Comparison of ENCODE assay signal across 21 mouse cellular contexts in genomic region chr8:47046340-47046739, GRCm38 (mm10). TPM values are rescaled to one million over a fixed set of nuclear protein-coding genes. Genes with fewer than 3 reads are reported as not detected.
DNase-seq lines count a peak whose midpoint lies in the region; ATAC-seq and TF ChIP-seq lines count a peak whose summit lies in the region.
"Had no signal": no experiment of that assay in that cellular context is flagged by ENCODE, and none has a peak within 500 bp of the region (broad histone marks: within the 10 kb centered on the region; RNA-seq: fewer than 3 reads in every experiment).

No protein-coding gene starts in this region.

- TF ChIP-seq EP300 in lung, postnatal 0 days (IDR thresholded peaks at IDR 0.05), result peak; percentile 49; the same call in 1 of the 2 replicates

- 57% methylated on average over 4 of the region's 4 CpGs for WGBS in lung, postnatal 0 days

- no peak for TF ChIP-seq CTCF in lung, postnatal 0 days (IDR thresholded peaks at IDR 0.05)

- ATAC-seq in lung, postnatal 0 days, result no peak; the same call in 1 of the 2 replicates
- ATAC-seq: forebrain, embryonic 13.5 days; forebrain, embryonic 15.5 days; forebrain, postnatal 0 days had no signal

- no peaks in the 10 kb centered on the region for H3K9me3 ChIP-seq in lung, postnatal 0 days (ENCODE audit: low read length)
- H3K9me3 ChIP-seq: embryonic facial prominence, embryonic 12.5 days; forebrain, embryonic 13.5 days; forebrain, embryonic 15.5 days had no signal

- no peak overlapping the region for H3K4me2 ChIP-seq in lung, postnatal 0 days (replicated peaks; ENCODE audit: low read depth, low read length)
- H3K4me2 ChIP-seq: embryonic facial prominence, embryonic 12.5 days; forebrain, embryonic 13.5 days; forebrain, embryonic 15.5 days had no signal

- no peaks in the 10 kb centered on the region for H3K4me1 ChIP-seq in lung, postnatal 0 days (ENCODE audit: insufficient read depth, low read depth, low read length)
- H3K4me1 ChIP-seq: embryonic facial prominence, embryonic 10.5 days; embryonic facial prominence, embryonic 12.5 days; forebrain, embryonic 13.5 days; forebrain, embryonic 15.5 days had no signal

- peak; percentile 8 for DNase-seq in lung, postnatal 0 days (ENCODE audit: low spot score)
- no peak for DNase-seq in lung, adult 18-20 months
- DNase-seq in B cell, adult 2 months, result peak; percentile 42 to 45
- DNase-seq in splenic B cell, adult 2 months (ENCODE audit: low read depth, low spot score), result peak; percentile 72
- no peak for DNase-seq in lung, postnatal 36 days
- no peak for DNase-seq in adrenal gland, adult 8-10 months
- DNase-seq: adrenal gland, adult 2 months; adrenal gland, postnatal 14 days; adrenal gland, postnatal 36 days; cerebellum, adult 11-12 months; cerebellum, adult 2 months; cerebellum, adult 9-10 months; cerebellum, postnatal 10 days; cerebellum, postnatal 25 days; forebrain, postnatal 0 days had no signal

- H3K36me3 ChIP-seq in lung, postnatal 0 days (ENCODE audit: insufficient read depth, low read length), result no peaks in the 10 kb centered on the region
- no peaks in the 10 kb centered on the region for H3K36me3 ChIP-seq in splenic B cell, adult 2 months (ENCODE audit: control insufficient read depth, insufficient read depth, low read length, poor library complexity, severe bottlenecking)
- H3K36me3 ChIP-seq: embryonic facial prominence, embryonic 10.5 days; embryonic facial prominence, embryonic 12.5 days; forebrain, embryonic 15.5 days had no signal

- no peak overlapping the region for H3K9ac ChIP-seq in lung, postnatal 0 days (replicated peaks; ENCODE audit: low read depth)
- H3K9ac ChIP-seq: embryonic facial prominence, embryonic 12.5 days; forebrain, embryonic 13.5 days; forebrain, embryonic 15.5 days; forebrain, postnatal 0 days had no signal

- H3K27me3 ChIP-seq in lung, postnatal 0 days (replicated peaks; ENCODE audit: insufficient read depth, low read length), result no peaks in the 10 kb centered on the region
- H3K27me3 ChIP-seq in splenic B cell, adult 2 months (ENCODE audit: control insufficient read depth, insufficient read depth, low read length, poor library complexity, severe bottlenecking), result no peaks in the 10 kb centered on the region
- H3K27me3 ChIP-seq: embryonic facial prominence, embryonic 12.5 days; forebrain, embryonic 13.5 days; forebrain, embryonic 15.5 days had no signal

- no peak overlapping the region for H3K27ac ChIP-seq in lung, postnatal 0 days (ENCODE audit: low read length)
- H3K27ac ChIP-seq: embryonic facial prominence, embryonic 10.5 days; embryonic facial prominence, embryonic 12.5 days; forebrain, embryonic 13.5 days; forebrain, embryonic 15.5 days had no signal

- H3K4me3 ChIP-seq in lung, postnatal 0 days (ENCODE audit: low read depth, low read length), result no peak overlapping the region
- H3K4me3 ChIP-seq: embryonic facial prominence, embryonic 10.5 days; embryonic facial prominence, embryonic 12.5 days; forebrain, embryonic 13.5 days; forebrain, embryonic 15.5 days had no signal

RNA-seq across cellular contexts. Expression of gene Enpp6, which starts 59.7 kb away (rescaled TPM):
- 0.49 and 0.86 TPM in 2 replicates for polyA plus RNA-seq in lung, postnatal 0 days (2015; fragmentation: Nextera tagmentation; extraction: Ambion mirVana)
- total RNA-seq in adrenal gland, adult 8-10 months (2022), result 1 to 10 TPM in 3 of 4 experiments, under 1 TPM in 1; 0.91 to 2.4 (median 1.4) TPM
- total RNA-seq: MEL had no signal
- polyA plus RNA-seq: C2C12 had no signal

Comparison
In these comparisons a context has a peak if more than half of its experiments do, and no peak if none do; other contexts are left out.
1. DNase-seq: peak in lung, postnatal 0 days (single experiment), B cell, adult 2 months (2 of 2) and splenic B cell, adult 2 months (single experiment); none in lung, adult 18-20 months (0 of 2), lung, postnatal 36 days (single experiment) and adrenal gland, adult 8-10 months (single experiment).